Mouse (Mus musculus) CD4-positive, CD25-positive, alpha-beta regulatory T cell, adult 9 weeks (primary cell): Measurements from ENCODE around the gene Dock8. TPM values are rescaled to one million over a fixed set of nuclear protein-coding genes. Genes with fewer than 3 reads are reported as not detected.

Experiments
- polyA plus RNA-seq: library from polyadenylated mRNA; unstranded; fragments of 100-300 nt; shearing (Covaris generic); gene quantifications from one replicate; pipeline ENCODE4 v1.2.1, GENCODE M21; 2017

The Dock8 gene
- polyA plus RNA-seq, result 229 TPM

DNA sequence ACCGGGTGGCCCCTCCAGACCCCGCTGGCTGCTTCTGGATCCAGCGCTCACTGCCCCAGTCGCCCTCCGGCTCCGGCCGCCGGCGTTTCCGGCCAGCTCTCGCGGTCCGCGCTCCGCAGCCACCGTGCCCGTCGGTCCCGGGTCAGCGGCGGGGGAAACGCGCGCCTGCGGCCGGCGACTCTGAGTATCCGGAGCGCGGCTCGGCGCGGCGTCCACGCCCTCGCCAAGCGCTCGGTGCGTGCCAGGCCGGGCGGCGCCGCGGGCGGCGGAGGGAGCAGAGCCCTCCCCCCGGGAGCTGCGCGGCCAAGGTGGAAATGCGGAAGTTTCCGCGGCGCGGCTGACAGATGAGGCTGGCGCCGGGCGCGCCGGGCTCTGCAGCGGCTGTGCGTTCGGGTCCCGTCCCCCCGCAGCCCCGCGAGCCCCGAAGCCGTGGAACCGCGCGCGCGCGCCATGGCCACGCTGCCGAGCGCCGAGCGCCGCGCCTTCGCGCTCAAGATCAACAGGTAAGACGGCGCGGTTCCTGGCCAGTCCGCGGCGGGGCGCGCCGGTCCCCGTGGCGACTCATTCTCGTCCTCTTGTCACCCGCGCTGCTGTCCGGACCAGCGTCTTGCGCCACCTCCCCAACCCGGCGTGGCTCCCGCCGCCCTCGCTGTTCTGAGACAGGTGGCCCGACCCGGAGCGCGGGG is at the start of gene Dock8:
Gene Dock8, plus strand, starts transcription at position 334 of the 686 bp plus-strand sequence.

DNA sequence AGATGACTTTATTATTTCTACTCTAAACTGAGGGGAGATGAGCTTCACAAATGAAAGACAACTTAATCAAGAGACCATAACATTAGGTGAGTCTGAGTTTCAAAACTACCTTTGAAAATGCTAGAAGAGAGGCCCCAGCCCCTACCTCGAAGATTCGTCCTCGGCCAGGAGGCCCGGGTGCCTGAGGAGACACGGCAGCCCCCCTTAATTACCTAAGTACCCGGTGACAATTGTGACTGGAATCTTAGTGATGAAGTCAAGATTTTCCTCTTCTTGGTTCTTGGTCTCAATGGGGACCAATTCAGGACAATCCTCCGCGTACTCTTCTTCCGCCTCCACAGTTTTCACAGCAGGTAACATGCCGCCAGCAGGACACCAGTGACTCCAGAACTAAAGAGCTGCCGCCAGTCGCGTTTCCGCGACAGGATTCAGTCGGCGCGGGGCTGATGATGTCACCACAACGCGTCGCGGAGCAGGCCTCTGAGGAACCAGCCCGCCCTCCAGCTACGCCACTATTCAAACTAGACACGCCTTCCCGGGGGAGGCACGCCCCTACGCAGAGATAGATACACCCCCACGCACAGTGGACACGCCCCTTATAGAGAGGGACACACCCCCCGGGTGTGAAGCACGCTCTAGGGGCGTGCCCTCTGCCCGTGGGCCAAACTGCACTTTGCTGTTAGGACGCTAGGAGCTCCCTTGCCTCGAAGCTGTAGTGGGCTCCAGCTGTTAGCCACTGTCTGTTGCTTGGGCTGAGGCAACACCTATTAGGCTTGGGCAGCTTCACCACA is 38.0 kb upstream of the Dock8 start, which contains the start of gene Cbwd1:
Gene Cbwd1, minus strand, starts transcription at position 439 of the 791 bp plus-strand sequence.

DNA sequence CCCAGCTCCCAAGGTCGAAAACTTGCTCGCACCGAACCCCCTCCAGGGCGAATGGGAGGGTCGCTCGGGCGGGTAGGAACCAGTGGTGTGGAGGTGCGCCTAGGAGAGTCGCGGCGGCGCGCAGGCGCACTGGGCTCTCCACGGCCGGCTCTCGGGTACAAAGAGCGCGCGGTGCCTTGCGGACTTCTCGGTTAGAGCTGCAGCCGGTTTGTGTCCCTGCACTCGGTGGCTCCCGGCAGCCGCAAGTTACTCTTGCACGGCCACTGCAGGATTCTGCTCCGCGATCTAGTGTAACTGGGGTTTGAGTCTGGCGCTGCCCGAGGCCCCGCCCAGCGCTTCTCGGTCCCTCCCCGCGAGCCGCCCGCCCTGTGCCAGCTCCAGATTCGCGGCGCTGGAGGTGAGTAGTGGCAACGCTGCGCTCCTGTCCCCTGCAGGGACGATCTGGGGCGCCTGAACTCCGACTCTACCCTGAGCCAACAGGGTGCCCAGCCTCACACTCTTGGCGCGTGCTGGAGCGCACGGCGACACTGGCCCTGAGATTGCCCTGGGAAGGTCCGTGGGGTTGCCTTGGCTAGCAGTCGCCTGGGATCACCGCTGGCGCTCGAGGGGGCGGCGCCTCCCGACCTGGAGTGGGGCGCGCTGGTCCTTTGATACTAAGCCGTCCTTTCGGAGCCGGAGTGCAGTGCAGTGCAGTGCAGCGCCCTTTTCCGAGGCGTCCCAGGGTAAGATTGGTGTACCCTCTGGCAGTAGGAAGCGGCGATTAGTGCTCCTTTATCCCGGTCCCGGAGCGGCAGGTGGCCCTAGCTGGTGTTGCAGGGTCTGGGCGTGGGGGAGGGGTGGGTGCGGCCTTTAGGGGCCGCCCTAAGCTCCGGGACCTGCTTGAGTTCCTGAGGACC is 237.5 kb downstream of the Dock8 start, which contains the start of gene Kank1:
Gene Kank1, plus strand, starts transcription at position 380 of the 896 bp plus-strand sequence.

Other genes with a start within 250 kb of the Dock8 start
- gene Pgm5, start 137.7 kb upstream of the Dock8 start, polyA plus RNA-seq, result not detected
- gene Gm10053, start 123.8 kb upstream of the Dock8 start, polyA plus RNA-seq, result 203 TPM
- not detected for gene Foxd4, start 98.3 kb upstream of the Dock8 start, polyA plus RNA-seq
- 23.3 TPM for gene Cbwd1, start 37.9 kb upstream of the Dock8 start, polyA plus RNA-seq
- gene Kank1, start 237.4 kb downstream of the Dock8 start, polyA plus RNA-seq, result not detected